Mouse (Mus musculus) cerebral cortex, adult 2 months (tissue): ENCODE data around the gene Cenpa.

Experiments used
- WGBS: fragments of 180-500 bp; shearing (Covaris S2); methylation state at CpG from one replicate; pipeline ENCODE4 v1.1.7; 2018; 5-methylcytosine and 5-hydroxymethylcytosine counted together

The Cenpa gene

GRCm38 (mm10) chr5:30646036-30646435 lies 20.5 kb upstream of the Cenpa start:
- WGBS = 83% methylated on average over 2 of the region's 2 CpGs

GRCm38 (mm10) chr5:30647396-30647795 lies 19.2 kb upstream of the Cenpa start:
- WGBS = 3% methylated on average over 9 of the region's 9 CpGs

DNA sequence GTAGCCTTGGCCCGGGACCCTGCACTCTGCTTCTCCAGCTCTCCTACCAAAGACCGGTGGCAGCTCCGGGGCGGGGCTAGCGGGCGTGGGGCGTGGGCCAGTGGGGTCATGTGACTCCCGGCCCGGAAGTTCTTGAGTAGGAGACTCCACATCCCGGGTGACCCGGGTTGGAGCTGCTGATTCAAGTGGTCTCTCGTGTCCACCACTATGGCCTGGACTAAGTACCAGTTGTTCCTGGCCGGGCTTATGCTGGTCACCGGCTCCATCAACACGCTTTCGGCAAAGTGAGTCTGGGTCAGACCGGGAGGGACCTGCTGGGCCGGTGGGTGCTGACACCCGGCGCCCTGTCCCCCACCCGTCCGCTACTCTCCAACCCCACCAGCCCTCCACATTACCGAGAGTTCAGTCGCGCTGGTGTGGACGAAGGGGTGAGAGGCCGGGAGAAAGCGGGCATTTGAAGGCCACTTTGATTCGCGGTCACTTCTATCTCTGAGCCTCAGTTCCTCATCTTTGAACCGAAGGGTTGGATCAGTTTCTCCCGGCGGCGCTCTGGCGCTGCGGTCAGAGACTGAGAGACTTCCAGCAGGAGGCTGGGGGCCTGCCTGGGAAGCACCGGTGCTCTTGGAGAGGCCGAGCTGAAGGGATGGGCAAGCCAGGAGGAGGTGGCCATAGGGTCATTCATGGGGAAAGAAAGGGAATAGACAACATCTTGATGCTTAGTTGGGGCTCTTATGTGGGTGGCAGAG lies 18.6 kb upstream of the Cenpa start, which contains the start of gene Slc35f6:
Gene Slc35f6, plus strand, starts transcription at position 119 of the 746 bp plus-strand sequence.
- under 1% methylated on average over 38 of the region's 38 CpGs for WGBS

DNA sequence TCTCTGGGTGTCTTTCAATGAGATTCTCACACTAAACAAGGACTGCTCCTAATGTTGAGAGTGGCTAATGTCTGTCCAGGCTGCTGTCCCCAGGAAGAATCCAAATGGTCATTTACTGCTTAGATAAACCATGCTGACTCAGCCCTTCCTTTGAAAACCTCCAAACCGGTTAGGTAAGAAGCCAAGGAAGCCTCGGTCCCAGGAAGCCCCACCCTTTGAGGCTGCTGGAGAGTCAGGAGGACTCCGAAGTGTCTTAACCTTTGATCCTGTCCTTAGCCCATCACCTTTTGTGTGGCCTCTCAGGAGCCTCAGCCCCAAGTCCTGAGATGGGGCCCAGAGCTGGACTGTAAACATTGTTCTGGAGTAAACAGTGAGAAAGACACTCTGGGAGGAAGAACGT lies 17.0 kb upstream of the Cenpa start:
- 79% methylated on average over 4 of the region's 4 CpGs for WGBS

DNA sequence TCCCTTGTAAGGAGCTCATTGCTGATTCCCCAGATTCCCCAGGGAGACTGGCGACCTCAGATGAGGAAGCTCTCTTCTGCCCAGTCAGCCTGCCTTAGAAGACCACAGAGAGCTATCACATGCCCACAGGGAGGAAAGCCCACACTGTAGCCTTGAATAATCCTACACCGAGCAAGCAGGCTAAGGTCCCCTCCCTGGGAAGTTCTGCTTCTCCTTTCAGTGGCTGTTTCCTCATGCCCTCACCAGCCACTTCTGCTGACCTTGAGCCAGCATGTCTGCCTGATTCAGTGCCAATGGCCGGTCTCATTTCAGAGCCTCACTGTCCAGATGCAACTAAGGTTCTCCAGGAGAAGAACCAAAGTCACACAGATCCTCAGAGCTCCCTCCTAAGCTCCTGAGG lies 15.8 kb upstream of the Cenpa start:
- 75% methylated on average over 3 of the region's 3 CpGs for WGBS

- 83% methylated on average over 3 of the region's 3 CpGs for WGBS
Observed at GRCm38 (mm10) chr5:30651554-30651953, 15.0 kb upstream of the Cenpa start.

DNA sequence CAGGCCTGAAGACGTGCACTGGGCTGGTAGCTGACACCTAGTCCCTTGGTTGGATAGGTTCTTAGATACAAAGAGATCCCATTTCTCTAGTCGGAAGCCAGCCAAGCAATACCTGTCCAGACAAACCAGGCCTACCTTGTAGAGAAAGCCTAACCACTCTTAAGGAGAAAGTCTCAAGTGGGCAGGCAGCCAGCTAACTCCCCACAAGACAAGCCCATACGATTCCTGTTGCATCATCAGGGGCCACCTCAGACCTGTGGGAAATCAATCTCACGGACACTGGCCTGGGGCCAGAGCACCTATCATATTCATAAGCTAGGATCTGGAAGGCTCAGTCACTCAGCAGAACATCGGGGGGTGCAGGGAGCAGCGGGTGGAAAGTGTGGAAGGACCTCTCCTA lies 13.3 kb upstream of the Cenpa start:
- 89% methylated on average over 6 of the region's 6 CpGs for WGBS

DNA sequence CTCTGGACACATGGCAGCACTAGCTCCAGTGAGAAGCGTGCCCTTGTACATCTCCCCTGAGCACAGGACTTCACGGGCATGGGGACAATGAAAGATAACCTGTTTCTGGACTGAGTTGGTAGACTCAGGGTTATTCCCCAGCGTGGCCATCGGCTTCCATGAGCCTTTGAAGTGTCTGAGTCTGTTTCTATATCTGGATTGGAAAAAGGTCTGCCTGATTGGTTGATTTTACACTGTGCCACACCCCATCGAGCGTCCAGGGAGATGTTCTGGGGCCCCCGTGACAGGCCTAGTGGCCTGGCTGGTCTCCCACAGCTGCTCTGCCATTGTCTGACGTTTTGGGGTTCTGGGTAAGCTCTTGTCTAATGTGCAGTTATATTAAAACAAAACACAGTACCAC lies 11.5 kb upstream of the Cenpa start:
- WGBS = 89% methylated on average over 8 of the region's 8 CpGs

DNA sequence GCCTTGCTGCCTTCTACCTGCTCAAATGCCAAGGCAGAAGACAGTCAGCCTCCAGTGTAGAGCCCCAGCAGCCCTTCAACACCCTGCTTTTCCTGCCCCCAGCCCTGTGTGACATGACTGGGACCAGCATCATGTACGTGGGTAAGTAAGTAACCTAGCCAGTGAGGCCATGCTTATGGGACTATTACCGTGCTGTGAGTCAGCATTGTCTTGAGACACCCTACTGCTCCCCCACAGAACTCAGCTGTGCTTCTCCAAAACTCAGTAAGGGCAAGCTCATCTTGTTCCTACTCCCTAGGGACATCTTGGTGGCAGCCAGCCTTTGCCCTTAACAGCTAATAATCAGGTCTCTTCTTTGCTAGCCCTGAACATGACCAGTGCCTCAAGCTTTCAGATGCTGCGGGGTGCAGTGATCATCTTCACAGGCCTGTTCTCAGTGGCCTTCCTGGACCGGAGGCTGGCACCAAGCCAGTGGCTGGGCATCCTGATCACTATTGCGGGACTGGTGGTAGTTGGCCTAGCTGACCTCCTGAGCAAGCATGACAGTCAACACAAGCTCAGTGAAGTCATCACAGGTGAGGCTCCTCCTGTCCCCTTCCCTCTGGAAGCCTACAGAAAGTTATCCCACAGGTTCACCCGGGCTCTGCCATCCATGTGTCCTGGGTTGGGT lies 10.9 kb upstream of the Cenpa start:
- 79% methylated on average over 6 of the region's 6 CpGs for WGBS

DNA sequence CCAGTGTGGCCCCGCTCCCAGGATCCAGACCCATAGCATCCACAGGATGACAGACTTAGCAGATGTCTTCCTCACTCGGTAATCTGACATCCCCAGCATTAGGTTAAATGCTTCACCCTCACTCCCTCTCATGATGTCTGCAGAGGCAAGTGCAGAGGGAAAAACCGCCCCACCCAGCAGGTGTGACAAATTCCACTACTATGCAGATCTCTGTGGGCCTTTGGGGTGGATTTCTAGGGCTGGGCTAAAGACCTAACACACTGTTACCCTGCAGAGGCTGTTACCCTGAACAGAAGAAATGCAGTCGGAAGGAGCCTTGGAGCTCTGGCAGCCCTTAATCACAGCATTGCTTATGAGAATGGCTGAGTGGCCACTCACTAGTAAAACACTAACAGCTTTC lies 7.5 kb upstream of the Cenpa start:
- 86% methylated on average over 4 of the region's 4 CpGs for WGBS

DNA sequence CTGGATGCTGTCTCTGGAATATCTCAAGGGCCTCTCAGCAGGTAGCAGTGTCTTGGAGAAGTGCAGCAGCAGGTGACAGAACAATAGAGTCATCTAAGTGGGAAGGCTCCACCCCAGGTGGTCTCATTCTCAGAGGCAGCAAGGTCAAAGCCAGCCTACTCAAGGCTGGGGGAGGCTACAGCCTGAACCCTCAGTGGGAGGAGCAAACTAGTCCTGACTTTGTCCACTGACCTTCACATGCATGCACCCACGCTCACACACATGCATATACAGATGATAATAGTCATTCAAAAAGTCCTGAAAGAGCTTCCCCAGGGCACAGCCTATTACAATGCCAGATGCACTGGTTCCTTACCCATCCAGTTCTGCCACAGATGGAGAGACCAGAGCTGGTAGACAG lies 6.3 kb upstream of the Cenpa start:
- 92% methylated on average over 1 of the region's 1 CpGs for WGBS

DNA sequence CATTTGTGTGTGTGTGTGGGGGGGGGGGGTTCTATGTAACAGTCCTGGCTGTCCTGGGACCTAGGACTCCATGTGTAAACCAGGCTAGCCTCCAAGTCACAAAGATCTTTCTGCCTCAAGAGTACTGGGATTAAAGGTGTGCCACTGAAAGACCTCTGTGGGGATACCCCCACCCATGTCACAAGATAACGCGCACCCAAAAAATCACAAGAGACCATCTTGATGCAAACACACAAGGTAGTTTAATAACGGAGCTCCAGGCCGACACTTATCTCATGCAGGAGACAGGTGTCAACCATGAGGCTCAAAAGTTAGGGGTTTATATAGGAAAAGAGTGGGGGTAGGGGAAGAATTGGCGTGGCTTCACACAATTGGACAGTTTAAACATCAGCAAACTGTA lies 5.8 kb upstream of the Cenpa start:
- 97% methylated on average over 5 of the region's 5 CpGs for WGBS

- 89% methylated on average over 9 of the region's 9 CpGs for WGBS
Observed at GRCm38 (mm10) chr5:30665360-30665759, 1.2 kb upstream of the Cenpa start.

DNA sequence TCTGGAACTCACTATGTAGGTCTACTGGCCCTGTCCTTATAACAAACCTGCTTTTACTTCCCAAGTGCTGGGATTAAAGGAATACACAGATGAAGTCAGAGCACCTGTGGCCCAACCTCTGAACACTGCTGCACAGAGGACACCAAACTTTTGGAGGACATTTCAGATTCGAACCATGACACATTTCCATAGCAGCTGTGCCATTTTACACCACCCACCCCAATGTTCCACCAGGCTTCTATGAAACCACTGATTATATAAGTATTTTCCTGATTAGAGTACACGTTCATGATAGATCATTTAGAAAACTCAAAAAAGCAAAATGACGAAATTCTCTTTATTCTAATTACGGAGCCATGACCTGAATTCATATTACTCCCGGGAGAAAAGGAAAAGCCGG lies 609 bp upstream of the Cenpa start:
- 12% methylated on average over 6 of the region's 6 CpGs for WGBS

DNA sequence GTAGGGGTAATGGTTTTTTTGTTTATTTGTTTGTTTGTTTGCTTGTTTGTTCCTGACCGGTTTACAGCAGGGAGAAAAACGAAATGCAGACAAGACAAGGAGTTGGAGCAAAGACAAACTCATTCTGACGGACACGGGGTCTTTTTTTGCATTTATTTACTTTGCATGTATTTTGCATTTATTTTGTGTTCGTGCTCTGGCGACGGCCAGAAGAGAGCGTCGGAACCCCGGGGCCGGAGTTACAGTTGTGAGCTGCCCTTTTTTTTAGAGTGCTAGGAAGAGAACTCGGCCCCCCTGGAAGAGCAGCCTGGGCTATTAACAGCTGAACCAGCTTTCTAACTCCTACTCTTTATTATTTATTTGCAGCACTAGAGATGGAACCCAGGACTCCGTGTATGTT lies 638 bp downstream of the Cenpa start:
- WGBS = 1% methylated on average over 13 of the region's 13 CpGs

GRCm38 (mm10) chr5:30667686-30668085 lies 1.1 kb downstream of the Cenpa start:
- 4% methylated on average over 3 of the region's 3 CpGs for WGBS

DNA sequence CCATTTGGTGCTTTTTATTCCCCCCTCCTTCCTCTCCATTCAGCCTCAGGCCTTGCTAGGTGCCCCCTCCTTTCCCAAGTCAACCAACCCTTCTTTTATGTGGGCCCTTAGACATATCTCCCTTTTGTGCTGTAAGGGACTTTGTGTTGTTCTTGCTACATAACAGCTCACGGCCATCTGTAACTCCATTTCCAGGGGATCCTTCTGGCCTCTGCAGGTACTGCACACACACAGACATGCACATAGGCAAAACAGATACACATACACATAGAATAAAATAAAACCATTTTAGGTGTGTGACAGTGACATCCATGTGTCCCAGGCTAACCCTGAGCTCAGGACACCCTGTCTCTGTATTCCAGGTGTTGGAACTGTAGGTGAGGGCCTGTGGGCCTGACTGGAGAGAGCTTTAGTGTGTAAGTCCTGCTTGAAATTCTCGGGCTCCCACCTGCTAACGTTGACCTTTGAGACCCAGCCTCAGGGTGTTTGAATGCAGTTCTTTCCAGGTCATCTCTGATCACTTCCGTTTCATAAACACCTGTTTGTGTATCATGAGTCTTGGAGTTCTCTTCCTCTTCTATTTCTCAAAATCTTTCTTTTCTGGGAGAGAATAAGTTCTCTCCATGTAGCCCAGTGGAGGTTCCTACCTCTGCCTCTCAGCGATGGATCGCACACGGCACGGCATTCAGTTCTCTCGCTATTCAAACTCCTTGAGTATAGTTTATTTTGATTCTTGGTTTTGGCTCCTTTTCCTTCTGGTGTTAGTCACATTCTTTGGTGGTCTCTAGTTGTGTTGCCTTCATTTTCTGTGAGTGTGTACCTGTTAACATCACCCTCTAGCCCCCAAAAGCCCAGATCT lies 2.3 kb downstream of the Cenpa start:
- 95% methylated on average over 9 of the region's 9 CpGs for WGBS

DNA sequence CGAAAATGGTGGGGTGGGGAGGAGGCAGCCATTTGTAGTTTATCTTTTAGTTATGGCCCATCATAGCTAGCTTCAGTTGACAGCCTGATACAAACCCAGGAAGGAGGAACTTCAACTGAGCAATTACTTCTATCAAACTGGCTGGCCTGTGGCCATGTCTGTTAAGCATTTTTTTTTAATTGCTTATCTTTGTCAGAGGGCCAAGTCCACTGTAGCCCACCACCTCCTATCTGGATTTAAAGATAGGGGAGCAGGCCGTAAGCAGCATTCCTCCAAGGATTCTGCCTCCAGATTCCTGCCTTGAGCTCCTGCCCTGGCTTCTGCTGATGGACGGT lies 2.9 kb downstream of the Cenpa start:
- WGBS = 95% methylated on average over 3 of the region's 3 CpGs

- WGBS = 75% methylated on average over 7 of the region's 7 CpGs
Observed at GRCm38 (mm10) chr5:30670091-30670490, 3.5 kb downstream of the Cenpa start.

GRCm38 (mm10) chr5:30674001-30674400 lies 7.4 kb downstream of the Cenpa start:
- WGBS = 91% methylated on average over 7 of the region's 7 CpGs

GRCm38 (mm10) chr5:30676800-30677199 lies 10.2 kb downstream of the Cenpa start:
- WGBS = 83% methylated on average over 7 of the region's 7 CpGs

- 96% methylated on average over 3 of the region's 3 CpGs for WGBS
Observed at GRCm38 (mm10) chr5:30678069-30678468, 11.5 kb downstream of the Cenpa start.
